Mouse (Mus musculus) liver (tissue): Measurements from ENCODE around the gene Ccdc3.

ENCODE experiments used
- DNase-seq: peaks from one replicate; pipeline ENCODE4 v3.0.0-alpha.2; 2020; ENCODE audit warnings: mixed read lengths

The Ccdc3 gene

DNA sequence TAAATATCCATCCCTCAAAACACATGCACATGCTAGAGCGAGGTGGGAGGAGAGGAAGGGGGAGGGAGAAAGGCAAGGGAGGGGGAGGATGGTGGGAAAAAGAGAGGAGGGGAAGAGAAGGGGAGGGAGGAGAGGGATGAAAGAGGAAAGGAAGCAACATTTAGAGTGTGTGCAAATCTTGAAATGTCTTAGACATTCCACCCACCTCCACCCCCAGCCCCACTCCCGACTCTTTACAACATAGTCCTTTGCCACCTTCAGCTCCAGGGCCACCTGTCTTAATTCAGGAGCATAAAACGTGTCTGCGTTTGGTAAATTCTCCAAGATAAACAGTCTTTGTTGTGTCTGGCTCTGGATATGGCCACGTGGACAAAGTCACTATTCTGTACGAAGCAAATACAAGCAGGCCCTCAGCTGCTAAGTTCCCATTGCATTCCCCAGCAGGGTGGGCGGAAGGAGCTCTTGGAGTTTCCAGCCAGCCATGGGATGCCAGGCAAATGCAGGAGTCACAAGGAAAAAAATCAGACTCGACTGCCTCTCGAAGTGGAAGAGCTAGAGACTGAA, 77.8 kb downstream of the Ccdc3 start:
- no peak for DNase-seq

DNA sequence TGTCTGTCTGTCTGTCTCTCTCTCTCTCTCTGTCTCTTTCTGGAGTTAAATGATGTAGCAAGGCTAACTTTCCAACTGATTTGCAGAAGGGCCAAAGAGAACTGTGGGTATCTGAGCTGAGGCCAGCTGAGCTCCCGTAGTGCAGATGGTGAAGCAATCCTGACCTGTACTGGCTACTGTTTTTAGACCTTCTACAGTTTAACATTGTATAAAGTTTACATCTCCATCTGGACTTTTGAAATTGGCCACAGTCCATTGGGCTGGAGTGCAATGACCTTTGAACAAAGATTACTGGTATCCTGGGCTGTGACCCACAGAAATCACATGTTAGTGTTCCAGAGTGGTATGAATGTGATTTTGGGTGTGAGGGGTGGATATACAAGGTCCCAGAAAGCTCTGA, 81.6 kb downstream of the Ccdc3 start:
- no peak for DNase-seq

DNA sequence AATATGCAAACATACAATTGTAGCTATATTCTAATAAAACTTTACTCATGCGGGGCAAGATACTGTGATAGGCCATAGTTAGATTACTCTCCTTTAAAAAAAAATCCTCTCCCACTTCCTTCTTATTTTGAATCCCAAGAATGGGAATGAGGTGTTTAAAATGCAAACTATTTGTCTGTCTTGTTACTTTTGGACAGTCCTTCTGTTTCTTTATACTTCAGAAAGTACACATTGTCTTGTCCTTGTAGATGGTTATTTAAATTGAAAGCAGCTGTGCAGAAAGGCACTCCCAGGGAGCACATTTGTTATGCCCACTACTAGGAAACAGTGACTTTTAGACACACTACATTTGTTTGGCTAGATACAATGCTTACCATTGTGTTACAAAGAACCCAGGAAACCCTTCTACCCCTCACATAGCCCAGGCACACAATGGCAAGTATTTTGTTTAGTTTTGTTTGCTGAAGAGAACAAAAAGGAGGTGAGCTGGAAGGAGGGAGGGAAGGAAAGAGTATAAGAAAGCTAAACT, 82.3 kb downstream of the Ccdc3 start:
- DNase-seq: no peak

DNA sequence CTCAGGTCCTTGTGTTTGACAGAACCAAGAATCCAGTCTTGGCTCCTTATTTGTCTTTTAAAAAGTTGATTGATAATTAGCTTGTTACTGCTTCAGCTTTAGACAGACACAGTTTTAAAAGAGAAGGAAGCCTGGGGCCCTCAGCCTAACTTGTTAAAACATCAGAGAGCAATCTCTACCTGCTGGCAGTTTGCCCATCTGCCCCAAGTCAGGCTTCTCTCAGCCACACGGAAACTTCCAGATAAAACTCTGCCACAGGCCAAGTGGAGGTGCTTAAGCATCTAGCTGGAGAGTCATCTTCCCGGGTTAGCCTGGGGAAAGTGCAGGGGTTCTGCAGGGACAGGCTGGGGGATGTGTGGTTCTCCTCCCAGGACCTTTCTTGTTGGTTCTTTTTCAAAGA, 85.0 kb downstream of the Ccdc3 start:
- no peak for DNase-seq

DNA sequence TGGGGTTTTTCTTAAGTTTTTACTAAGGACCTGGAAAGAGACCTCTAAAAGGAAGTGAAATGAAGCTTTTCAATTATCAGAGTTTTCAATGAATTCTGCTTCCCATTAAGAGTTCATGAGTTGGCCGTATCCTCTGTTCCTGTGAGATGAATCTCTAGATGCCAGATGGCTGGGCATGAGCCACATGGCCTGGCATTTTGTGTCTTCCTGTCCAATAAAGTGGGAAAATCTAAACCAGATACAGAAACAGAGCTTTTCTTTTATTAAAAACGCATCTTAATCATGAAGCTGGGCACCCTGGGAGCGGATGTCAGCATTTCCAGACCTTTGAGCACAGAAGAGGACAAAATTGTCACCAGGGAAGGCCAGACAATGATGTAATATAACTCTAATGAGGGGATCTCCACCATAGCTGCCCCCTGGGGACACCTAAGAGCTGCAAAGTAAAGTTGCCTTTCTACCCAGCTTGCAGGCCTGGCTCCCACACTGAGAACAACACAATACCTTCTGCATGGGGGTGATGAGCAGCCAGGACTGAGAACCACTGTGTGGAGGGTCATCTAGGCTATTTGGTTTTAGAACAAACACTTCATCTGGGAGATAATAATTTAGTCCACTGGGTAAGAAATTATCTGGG, 99.4 kb downstream of the Ccdc3 start:
- DNase-seq: no peak

DNA sequence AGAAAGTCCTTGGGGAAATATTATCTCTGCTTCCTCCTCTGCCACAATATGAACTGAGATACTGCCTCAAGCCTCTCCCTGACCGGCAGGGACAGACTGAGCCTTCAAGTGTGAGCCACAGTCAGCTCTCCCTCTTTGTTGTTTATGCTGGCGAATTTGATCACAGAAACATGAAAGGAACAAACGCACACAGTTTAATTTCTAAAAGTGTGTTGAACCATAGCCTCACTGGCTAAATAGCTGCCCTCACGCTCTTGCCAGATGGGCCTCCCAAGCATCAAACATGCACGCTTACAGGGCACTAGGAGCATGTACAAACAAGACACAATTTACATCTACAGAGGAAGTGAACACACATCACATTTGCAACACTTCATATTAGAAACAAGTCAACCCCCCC, 100.3 kb downstream of the Ccdc3 start:
- no peak for DNase-seq

DNA sequence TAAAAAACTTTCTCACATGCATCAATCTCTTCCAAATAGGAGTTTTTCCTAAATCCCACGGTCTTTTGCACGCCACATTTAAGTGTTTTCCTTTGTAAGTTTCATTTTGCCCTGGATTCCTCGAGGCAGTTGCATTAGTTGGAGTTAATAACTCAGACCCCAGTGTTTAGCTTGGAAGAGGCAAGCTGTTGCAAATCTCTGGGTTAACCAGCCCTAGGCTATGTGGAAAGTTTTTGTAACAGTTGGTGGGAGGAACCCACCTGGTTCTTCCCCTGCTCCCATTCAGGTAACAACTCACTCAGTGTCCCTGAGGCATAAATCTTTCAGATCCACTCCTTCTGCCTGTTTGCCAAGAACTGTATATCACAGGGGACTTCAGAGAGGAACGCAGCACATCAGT, 101.9 kb downstream of the Ccdc3 start:
- DNase-seq: no peak

DNA sequence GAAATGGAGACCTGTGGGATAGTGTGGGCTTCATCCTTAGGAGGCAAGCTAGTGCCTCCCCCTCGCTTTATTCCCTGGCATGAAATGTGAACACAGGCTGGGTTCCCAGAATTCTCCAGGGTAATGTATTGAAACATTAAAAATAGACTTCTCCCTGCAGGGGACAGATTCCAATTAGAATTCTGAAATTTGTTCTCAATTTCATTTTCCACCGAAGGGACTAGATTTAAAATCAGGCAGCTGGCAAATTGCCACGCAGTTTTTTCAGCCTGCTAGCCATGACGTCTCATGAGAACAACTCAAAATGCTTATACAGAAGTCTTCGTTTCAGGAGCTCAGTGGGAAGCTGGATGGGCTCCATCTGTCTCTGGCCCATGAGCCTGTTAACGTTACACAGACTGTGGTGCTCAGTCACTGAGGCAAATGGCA, 103.9 kb downstream of the Ccdc3 start:
- DNase-seq: peak; percentile 18

DNA sequence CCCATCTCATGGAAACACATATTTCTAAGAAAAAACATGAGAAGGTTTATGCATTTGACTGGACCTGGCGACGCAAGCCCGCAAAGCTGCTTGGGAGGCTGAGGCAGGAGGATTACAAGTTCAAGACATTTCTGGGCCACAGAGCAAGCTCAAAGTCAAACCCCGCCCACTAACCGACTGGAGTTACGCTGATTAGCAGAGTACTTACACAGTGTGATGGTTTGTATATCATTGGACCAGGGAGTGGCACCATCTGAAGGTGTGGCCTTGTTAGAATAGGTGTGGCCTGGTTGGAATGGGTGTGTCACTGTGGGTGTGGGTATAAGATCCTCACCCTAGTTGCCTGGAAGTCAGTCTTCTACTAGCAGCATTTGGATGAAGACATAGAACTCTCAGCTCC, 111.6 kb downstream of the Ccdc3 start:
- peak; percentile 15 for DNase-seq

DNA sequence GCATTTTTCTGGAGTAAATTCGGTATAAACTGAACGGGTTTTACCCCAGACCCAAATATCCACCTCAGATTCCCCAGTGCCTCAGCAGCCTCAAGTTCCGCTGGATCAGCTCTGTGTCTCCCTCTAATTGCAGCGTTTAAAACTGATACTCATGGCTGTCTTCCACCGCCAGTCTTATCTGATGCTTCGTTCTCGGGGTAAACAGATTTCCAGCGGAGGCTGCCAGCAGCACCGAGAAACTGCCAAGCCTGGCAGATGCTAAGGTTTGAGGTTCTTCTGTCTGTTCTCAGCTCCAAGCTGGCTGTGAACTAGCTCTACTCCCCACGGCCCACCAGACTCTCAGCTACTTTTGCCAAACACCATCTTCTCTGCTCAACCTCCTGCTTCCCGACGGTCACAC, 112.4 kb downstream of the Ccdc3 start:
- DNase-seq: no peak

DNA sequence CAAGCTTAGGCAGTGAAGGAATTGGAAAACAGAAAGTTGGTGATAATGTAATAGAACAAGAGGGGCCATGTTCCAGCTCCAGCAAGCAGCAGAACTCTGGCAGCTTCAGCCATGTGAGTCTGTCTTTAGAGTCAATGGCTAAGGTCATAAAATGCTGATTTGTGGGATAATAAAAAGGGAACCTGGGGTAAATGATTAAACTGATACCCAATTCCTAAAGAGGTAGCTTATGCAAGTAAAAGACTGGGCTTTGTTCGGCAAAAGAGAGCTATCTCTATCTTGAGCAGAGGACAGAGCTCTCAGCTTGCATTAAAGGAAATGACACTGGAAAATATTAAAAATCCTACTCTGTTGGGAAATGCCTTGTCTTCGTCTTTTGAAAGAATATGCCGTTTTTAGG, 120.7 kb downstream of the Ccdc3 start:
- no peak for DNase-seq

DNA sequence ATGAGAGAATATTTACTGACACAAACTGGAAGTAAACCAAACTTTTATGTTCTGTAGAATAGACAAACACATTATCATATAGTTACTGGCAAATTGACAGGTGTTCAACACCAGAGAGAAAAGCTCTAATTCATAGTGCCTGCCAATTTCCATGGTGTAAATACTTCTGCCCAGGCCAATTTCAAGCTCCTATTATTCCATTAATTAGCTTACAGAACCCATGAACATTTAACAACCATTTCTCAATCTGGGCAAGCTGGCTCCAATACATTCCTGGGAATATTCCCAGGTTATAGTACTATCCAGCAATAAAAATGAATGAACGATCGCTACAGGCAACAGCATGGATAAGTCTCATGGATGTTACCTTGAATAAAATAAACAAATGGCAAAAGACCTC, 124.7 kb downstream of the Ccdc3 start:
- DNase-seq: no peak

DNA sequence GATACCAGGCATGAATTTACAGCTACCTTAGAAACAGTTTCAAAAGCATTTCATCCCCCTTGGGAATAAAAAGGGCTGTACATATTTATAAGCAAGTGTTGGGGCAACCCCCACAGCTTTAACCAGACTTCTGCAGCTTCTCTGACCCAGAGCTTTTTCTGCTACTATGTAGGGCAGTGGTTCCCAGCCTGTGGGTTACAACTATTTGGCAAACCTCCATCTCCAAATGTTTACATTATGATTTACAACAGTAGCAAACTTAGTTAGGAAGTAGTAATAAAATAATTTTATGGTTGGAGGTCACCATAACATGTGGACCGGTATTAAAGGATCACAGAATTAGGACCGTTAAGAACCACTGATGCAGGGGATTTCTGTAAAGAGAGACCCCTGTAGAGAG, 130.4 kb downstream of the Ccdc3 start:
- no peak for DNase-seq
